Mouse (Mus musculus) lung, postnatal 0 days (tissue): Measurements from ENCODE around the gene Abcg8.

Experiments used
- CTCF ChIP-seq: IDR thresholded peaks from 2 replicates; pipeline ENCODE4 v1.5.1; 2016; ENCODE audit warnings: antibody characterized with exemption, mild to moderate bottlenecking
- EP300 ChIP-seq: IDR thresholded peaks from 2 replicates; pipeline ENCODE4 v1.6.1; 2016; ENCODE audit warnings: antibody characterized with exemption, mild to moderate bottlenecking, control low read depth

DNA sequence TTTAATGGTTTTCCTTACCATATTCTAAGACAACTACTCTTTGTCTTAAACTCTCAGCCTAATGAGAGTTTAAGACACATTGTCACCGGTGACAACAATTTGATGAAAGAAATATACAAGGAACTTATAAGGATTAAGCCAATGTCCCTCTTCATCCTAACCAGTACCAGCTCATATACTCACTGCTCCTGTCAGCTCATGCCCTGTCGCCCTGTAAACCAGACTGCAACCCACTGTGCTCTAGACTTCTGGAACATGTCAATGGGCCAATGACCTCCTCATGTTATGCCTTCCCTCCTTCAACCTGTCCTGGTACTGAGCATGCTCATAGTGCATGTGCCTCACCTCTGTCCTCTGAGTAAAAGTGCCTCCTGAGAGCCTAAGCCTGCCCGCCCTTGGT lies 8.3 kb upstream of the Abcg8 start:
- TF ChIP-seq CTCF = no peak
- no peak for TF ChIP-seq EP300
